Mouse (Mus musculus): ENCODE data around the gene Olfr1102.

DNA sequence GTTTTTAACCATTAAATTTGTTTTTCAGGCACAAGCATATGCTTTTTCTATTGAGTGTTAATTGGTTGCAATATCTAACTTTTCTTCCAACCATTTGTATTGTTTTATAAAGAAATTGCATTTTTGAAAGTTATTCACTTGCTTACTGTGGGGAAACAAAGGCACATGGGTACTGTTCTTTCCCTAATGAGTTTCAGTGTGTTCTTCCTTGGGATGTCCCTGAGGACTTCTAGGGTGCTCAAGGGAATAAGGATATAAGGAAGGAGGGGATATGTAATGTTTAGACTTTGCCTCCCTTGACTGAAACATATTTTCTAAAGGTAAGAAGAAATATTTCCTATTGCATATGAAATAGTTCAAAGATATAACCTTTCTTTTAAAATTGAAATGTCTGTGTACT lies at the start of gene Olfr1102:
- TF ChIP-seq CTCF (conservative IDR thresholded peaks at IDR 0.05; ENCODE audit: insufficient read depth, insufficient read length, low read depth, low read length) (no peak), POLR2A (IDR thresholded peaks at IDR 0.05; ENCODE audit: low read depth, low read length) (no peak)

Measured in kidney, adult 2 months (tissue).